Mouse (Mus musculus): ENCODE measurements around the gene Olfr1135. TPM values are rescaled to one million over a fixed set of nuclear protein-coding genes. Genes with fewer than 3 reads are reported as not detected.

The Olfr1135 gene
- not detected for total RNA-seq (2022)

GRCm38 (mm10) chr2:87673564-87673963, at the start of gene Olfr1135:
Olfr1135 (minus strand) TSS chr2:87673664.
- DNase-seq (ENCODE audit: low spot score in 2 of 2) = no peak

DNA sequence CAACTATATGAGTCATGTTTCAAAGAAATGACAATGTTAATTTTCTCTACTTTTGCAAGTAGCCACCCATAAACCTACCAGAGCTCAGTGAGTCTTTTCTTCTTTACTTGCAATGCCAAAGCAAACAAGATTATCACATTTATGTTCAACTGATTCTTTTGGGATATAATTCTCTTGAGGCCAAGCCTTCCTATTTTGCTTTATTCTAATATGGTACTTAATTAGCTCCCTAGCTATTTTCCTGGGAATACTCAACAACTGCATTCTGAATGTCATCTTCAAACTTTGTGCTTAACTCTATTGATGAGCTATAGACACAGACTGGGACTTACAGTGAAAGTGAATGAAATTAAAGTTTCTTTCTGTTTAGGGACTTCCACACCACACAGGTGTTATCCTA, 39.6 kb upstream of the Olfr1135 start, which contains the start of gene Olfr1137:
TSS of gene Olfr1137 (minus strand) at position 101 of the 400 bp plus-strand sequence.
- DNase-seq (ENCODE audit: low spot score in 2 of 2) = no peak

- DNase-seq (ENCODE audit: low spot score in 2 of 2) = no peak
These were observed 20.4 kb upstream of the Olfr1135 start, which contains the start of gene Olfr1136 for GRCm38 (mm10) chr2:87693847-87694246. Olfr1136 (minus strand) TSS chr2:87693947.

DNA sequence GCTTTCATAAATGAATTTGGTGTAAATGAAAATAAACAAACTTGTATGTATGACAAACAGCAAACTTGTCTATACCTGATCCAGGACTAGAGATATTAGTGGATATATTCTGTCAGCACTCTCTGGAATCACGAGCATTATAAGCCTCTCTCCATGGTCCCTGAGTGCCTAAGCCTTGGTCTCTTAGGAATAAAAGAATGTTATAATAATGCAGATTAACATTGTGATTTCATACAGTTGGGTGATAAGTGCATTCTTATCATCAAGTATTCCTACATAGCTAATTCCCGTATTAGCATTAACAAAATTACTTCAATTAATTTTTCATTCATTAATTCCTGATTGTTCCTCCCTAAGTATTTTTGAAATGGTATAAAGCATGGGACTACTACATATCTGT, 15.1 kb downstream of the Olfr1135 start, which contains the start of gene Olfr1134:
TSS of gene Olfr1134 (minus strand) at position 101 of the 400 bp plus-strand sequence.
- DNase-seq (ENCODE audit: low spot score in 2 of 2) = no peak

DNA sequence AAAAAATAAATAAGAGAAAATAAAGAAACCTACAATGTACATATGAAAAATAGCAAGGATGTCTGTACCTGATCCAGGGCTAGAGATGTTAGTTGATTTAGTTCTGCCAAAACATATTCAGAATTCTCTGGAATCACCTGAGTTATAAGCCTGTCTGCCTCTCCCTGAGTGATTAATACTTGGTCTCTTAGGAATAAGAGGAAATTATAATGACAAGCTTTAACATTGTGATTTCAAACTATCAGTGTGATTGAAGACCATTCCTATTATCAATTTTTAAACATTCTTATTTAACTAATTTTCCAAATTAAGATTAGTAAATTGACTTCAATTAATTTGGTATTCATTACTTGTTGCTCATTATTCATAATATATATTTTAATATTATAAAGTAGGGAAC, 26.2 kb downstream of the Olfr1135 start, which contains the start of gene Olfr1133:
TSS of gene Olfr1133 (minus strand) at position 101 of the 400 bp plus-strand sequence.
- no peak for DNase-seq (ENCODE audit: low spot score in 2 of 2)

DNA sequence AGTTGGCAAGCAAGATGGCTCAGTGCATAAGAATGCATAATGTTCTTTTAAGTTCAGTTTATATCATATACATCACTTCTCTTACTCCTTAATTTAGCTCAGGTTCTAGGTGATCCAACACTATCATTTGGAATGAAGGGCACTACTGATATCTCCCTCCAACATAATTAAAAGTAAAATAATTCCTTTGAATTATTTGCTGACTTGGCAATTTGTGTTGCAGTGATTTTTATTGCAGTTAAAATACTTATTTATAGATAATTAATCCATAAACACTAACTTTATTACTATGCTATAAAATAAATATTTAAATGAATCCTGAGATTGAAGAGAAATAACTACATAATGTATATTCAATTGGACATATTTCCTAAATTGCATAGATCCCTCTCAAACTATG, 31.0 kb downstream of the Olfr1135 start:
- DNase-seq (ENCODE audit: low spot score in 2 of 2) = no peak

- no peak for DNase-seq (ENCODE audit: low spot score in 2 of 2)
These were observed 36.0 kb downstream of the Olfr1135 start, which contains the start of gene Olfr1132 for GRCm38 (mm10) chr2:87637435-87637834. Olfr1132 (minus strand) TSS chr2:87637535.

- DNase-seq (ENCODE audit: low spot score in 2 of 2) = no peak
These were observed 46.7 kb downstream of the Olfr1135 start, which contains the start of gene Olfr1131 for GRCm38 (mm10) chr2:87626804-87627203. Olfr1131 (plus strand) TSS chr2:87627104.

Other genes with a start within 250 kb of the Olfr1135 start
- not detected for gene Olfr1124, start 243.4 kb downstream of the Olfr1135 start, total RNA-seq (2022)
- gene Olfr1126, start 219.7 kb downstream of the Olfr1135 start, total RNA-seq (2022) = not detected
- gene Pramel7, start 176.6 kb downstream of the Olfr1135 start, total RNA-seq (2022) = not detected
- gene Pramel6, start 167.1 kb downstream of the Olfr1135 start, total RNA-seq (2022) = not detected
- gene Olfr153, start 141.9 kb downstream of the Olfr1135 start, total RNA-seq (2022) = not detected
- not detected for gene Olfr1128, start 128.1 kb downstream of the Olfr1135 start, total RNA-seq (2022)
- gene Olfr1129, start 99.8 kb downstream of the Olfr1135 start, total RNA-seq (2022) = not detected
- gene Olfr1130, start 67.5 kb downstream of the Olfr1135 start, total RNA-seq (2022) = not detected
- gene Olfr1131, start 46.6 kb downstream of the Olfr1135 start, total RNA-seq (2022) = not detected
- gene Olfr1132, start 36.1 kb downstream of the Olfr1135 start, total RNA-seq (2022) = not detected
- not detected for gene Olfr1133, start 26.3 kb downstream of the Olfr1135 start, total RNA-seq (2022)
- not detected for gene Olfr1134, start 15.2 kb downstream of the Olfr1135 start, total RNA-seq (2022)
- not detected for gene Olfr1136, start 20.3 kb upstream of the Olfr1135 start, total RNA-seq (2022)
- not detected for gene Olfr1137, start 39.5 kb upstream of the Olfr1135 start, total RNA-seq (2022)
- not detected for gene Olfr1138, start 66.3 kb upstream of the Olfr1135 start, total RNA-seq (2022)
- not detected for gene Olfr1140, start 70.1 kb upstream of the Olfr1135 start, total RNA-seq (2022)
- not detected for gene Olfr1141, start 80.3 kb upstream of the Olfr1135 start, total RNA-seq (2022)
- not detected for gene Olfr152, start 105.8 kb upstream of the Olfr1135 start, total RNA-seq (2022)
- gene Olfr1143, start 126.9 kb upstream of the Olfr1135 start, total RNA-seq (2022) = not detected
- not detected for gene Olfr1145, start 136.2 kb upstream of the Olfr1135 start, total RNA-seq (2022)
- not detected for gene Olfr1148, start 156.9 kb upstream of the Olfr1135 start, total RNA-seq (2022)
- not detected for gene Olfr1150-ps1, start 170.3 kb upstream of the Olfr1135 start, total RNA-seq (2022)
- gene Olfr1151, start 182.2 kb upstream of the Olfr1135 start, total RNA-seq (2022) = not detected
- not detected for gene Olfr1152, start 192.8 kb upstream of the Olfr1135 start, total RNA-seq (2022)
- not detected for gene Olfr1153, start 221.3 kb upstream of the Olfr1135 start, total RNA-seq (2022)
- not detected for gene Olfr1154, start 231.5 kb upstream of the Olfr1135 start, total RNA-seq (2022)

All from gastrocnemius, adult 8-10 months (tissue).